Mouse (Mus musculus) right cerebral cortex, adult 2 months (tissue): ENCODE data around the gene Dnmt3a.

Experiments
- DNase-seq, 2 experiments: peaks; one replicate each; pipeline ENCODE4 v3.0.0; 2021 to 2022; ENCODE audit warnings: low spot score in 2 of 2

The Dnmt3a gene

GRCm38 (mm10) chr12:3877376-3877775, 71.6 kb downstream of the Dnmt3a start:
- no peak for DNase-seq

GRCm38 (mm10) chr12:3881474-3881873, 75.7 kb downstream of the Dnmt3a start:
- no peak for DNase-seq

- DNase-seq: no peak
Measured at GRCm38 (mm10) chr12:3884892-3885493, 79.2 kb downstream of the Dnmt3a start.

- no peak for DNase-seq
Measured at GRCm38 (mm10) chr12:3886601-3887000, 80.8 kb downstream of the Dnmt3a start.

- DNase-seq: peak; percentile 74 to 78
Measured at GRCm38 (mm10) chr12:3887515-3888325, 81.9 kb downstream of the Dnmt3a start.

- no peak for DNase-seq
Measured at GRCm38 (mm10) chr12:3889875-3890635, 84.2 kb downstream of the Dnmt3a start.

GRCm38 (mm10) chr12:3890753-3891751, 85.2 kb downstream of the Dnmt3a start:
- DNase-seq: no peak

GRCm38 (mm10) chr12:3891779-3892239, 86.0 kb downstream of the Dnmt3a start:
- DNase-seq: no peak

- no peak for DNase-seq
Measured at GRCm38 (mm10) chr12:3892240-3893059, 86.6 kb downstream of the Dnmt3a start.

GRCm38 (mm10) chr12:3893335-3893734, 87.5 kb downstream of the Dnmt3a start:
- no peak for DNase-seq

- DNase-seq: no peak
Measured at GRCm38 (mm10) chr12:3894525-3894924, 88.7 kb downstream of the Dnmt3a start.

GRCm38 (mm10) chr12:3897057-3897545, 91.3 kb downstream of the Dnmt3a start:
- DNase-seq: no peak

- DNase-seq: no peak
Measured at GRCm38 (mm10) chr12:3898811-3899210, 93.0 kb downstream of the Dnmt3a start.

- DNase-seq: no peak
Measured at GRCm38 (mm10) chr12:3905436-3905835, 99.6 kb downstream of the Dnmt3a start.

- DNase-seq: no peak
Measured at GRCm38 (mm10) chr12:3906308-3906707, 100.5 kb downstream of the Dnmt3a start.

- DNase-seq: no peak
Measured at GRCm38 (mm10) chr12:3907008-3907407, 101.2 kb downstream of the Dnmt3a start.

GRCm38 (mm10) chr12:3907418-3907817, 101.6 kb downstream of the Dnmt3a start:
- no peak for DNase-seq

GRCm38 (mm10) chr12:3910466-3911093, 104.8 kb downstream of the Dnmt3a start:
- no peak for DNase-seq

GRCm38 (mm10) chr12:3911831-3912348, 106.1 kb downstream of the Dnmt3a start:
- DNase-seq: no peak
